Mouse (Mus musculus): ENCODE data around the gene Dennd1b.
A peak's percentile ranks its signal among the peaks of the same experiment; 100 is the strongest.

Gene Dennd1b

GRCm38 (mm10) chr1:139080517-139081386 is 117.5 kb downstream of the Dennd1b start:
- peak; percentile 10 for DNase-seq (ENCODE audit: low spot score)

DNA sequence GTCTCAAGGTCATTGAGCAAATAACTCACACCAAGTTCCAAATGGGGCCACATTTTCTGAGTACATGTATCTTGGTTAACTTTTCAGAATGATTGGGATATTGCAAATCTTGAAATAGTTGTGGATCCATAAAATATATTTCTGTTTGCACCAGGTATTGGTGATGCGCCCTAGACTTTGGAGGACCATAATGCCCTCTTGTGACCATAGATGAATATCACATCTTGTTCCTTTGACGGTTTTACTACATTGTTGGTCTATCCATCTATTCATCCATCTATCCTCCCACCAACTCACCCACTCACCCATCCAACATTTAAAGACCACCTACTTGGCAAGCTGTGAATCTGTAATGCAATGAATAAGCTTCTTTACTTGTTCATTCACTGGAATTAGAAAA is 120.1 kb downstream of the Dennd1b start:
- DNase-seq (ENCODE audit: low spot score), result no peak

DNA sequence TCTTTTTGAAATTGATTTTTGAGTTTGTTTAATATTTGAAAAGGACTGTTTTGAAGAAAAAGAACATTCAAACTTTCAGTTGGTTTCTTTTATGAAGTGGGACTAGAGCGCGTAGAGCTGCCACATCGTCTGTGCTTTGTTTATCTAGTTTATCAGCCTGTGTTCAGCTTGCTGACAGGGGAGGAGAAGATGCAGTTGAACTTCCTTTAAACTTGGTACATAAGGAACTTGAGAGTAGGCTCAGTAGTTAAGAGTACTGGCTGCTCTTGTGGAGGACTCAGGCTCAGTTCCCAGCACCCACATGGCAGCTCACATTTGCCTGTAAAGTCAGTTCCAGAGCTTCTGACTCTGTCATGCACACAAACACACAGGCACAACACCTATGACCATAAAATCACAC is 124.3 kb downstream of the Dennd1b start:
- DNase-seq (ENCODE audit: low spot score), result no peak

DNA sequence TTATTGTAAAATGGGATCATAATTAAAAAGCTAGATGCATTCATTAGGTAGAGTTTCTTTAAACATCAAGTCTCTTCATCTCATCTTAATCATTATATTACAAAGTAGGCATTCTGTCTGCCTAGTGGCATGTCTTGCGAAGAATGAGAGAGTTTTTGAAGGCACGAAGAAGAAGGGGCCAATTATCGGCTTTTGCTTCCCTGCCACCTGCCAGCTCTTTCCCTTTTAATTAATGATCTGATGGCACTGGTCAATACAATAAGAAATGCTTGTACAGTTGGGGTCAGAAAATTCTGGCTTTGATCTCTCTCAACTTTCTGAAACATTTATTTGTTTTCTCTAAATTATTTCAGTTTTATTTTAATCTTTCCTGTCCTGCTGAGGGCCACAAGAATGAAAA is 127.5 kb downstream of the Dennd1b start:
- no peak for DNase-seq (ENCODE audit: low spot score)

GRCm38 (mm10) chr1:139091701-139092100 is 128.5 kb downstream of the Dennd1b start:
- no peak for DNase-seq (ENCODE audit: low spot score)

DNA sequence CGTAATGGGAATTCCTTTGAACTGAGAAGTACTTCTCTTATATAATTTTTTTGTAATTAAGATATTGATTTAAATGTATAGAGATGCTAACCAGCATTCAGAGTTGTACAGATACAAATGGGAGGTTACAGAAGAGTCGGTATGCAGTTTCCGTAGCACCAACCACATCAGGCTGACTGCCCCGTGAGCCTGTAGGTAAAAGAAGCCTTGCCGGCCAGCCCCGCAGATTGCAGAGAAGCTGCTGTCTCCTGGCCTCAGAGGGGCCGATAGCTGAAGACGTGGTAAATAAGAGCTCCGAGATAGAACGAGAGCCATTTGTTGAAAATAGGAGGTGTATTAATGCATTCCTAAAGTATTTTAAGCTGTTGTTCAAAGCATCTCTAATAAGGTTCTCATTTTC is 128.9 kb downstream of the Dennd1b start:
- DNase-seq (ENCODE audit: low spot score), result no peak

GRCm38 (mm10) chr1:139092722-139093121 is 129.5 kb downstream of the Dennd1b start:
- no peak for DNase-seq (ENCODE audit: low spot score)

DNA sequence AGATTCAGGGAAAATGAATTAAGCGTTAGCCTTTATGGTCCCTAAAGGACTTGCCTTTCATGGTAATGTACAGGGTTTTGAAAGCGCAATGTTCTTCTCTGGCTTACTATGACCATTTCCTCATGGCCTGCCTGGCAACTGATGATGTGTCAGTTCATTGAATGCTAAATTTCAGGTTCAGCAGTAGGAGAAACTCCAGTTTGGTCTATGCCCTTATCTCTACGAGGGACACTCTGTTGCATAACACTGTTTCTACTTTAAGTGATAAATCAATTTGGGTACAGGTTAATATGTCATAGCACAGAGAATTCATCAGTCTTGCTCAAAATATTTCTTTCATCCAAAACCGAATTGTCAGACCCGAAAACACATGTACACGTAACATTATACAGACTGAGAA is 133.1 kb downstream of the Dennd1b start:
- DNase-seq (ENCODE audit: low spot score), result no peak

DNA sequence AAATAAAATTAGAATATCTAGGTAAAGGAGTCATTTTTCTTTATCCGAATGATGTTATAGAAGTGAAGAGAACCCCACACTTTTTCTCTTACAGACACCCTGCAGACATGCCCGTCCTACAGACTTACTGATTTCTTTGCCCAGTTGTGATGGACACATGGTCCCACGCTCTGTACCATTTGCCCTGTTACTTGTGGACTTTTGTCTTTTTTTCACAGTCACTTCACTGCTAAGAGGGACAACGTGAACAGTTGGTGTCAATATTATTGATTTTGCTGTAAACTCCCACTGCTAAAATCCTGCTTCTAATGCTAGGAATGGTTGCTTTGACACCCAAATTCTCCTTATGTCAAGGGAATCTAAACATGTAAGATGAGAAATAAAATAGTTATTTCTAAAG is 134.9 kb downstream of the Dennd1b start:
- no peak for DNase-seq (ENCODE audit: low spot score)

DNA sequence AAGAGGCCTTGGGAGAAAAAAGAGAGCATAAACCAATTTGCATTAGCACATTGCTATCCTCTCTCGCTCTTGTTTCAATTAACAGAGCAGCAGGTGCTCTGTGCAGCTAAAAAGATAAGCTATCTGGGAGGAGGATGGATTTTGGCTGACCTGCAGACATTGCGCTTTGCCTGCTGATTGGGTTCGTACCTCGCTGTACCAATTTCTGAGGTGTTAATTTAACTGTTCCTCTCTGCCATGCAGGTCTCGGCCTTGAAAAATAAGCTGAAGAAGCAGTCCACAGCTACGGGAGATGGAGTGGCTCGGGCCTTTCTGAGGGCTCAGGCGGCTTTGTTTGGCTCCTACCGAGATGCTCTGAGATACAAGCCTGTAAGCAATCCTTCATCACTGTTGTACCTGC is 138.5 kb downstream of the Dennd1b start:
- no peak for DNase-seq (ENCODE audit: low spot score)

- no peak for DNase-seq (ENCODE audit: low spot score)
These were observed 145.0 kb downstream of the Dennd1b start for GRCm38 (mm10) chr1:139108251-139108650.

DNA sequence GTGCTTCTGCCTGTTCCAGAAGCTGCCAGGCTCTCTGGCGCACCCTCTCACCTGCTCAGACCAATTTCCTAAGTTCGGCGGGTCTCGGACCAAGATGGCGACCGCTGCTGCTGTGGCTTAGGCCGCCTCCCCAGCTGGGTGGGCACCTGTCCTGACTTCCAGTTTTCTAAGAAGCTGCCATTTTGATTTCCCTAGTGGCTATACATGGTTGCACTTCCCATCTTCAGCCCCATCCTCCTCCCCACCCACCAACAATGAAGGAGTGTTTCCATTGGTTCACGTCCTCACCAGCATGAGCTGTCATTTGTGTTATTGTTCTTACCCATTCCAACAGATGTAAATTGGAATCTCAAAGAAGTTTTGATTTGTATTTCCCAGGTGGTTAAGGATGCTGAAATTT is 159.4 kb downstream of the Dennd1b start:
- DNase-seq (ENCODE audit: low spot score), result no peak

- DNase-seq (ENCODE audit: low spot score), result no peak
These were observed 176.4 kb downstream of the Dennd1b start for GRCm38 (mm10) chr1:139139644-139140043.

DNA sequence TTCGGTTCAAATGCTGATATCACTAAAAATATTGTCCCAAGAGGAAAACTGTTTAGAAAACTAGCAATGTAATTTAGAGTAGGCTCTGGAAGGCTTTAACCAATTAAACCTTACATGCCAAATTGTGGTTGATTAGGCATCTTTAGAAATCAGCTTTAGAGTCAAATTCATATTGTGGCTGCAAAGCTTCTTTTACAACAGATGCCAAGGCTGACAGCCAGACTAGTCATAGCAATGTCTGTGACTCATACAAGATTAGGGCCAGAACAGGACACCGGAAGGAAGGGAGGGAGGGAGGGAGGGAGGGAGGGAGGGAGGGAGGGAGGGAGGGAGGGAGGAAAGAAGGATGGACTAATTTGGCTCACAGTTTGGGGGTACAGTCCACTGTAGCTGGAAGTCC is 182.3 kb downstream of the Dennd1b start:
- no peak for DNase-seq (ENCODE audit: low spot score)

GRCm38 (mm10) chr1:139146306-139146705 is 183.1 kb downstream of the Dennd1b start:
- DNase-seq (ENCODE audit: low spot score), result no peak

DNA sequence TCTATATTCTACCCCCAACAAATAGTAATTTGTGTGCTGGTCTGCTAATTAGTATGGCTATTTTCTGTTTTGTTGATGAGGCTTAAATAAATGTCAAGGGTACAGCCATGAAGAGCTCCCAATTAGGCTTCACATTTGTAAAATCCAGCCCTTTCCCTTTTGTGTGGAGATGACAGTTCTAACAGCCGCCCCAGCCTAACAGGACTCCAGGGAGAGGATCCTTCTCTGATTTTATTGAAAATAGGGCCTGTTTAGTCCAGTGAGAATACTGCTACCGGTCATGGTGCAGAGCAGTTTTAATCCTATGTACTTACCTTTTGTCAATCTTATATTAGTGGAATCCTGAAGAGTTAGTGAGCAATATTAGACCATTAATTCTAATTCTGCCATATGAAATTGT is 189.8 kb downstream of the Dennd1b start:
- DNase-seq (ENCODE audit: low spot score), result no peak

GRCm38 (mm10) chr1:139153493-139153892 is 190.3 kb downstream of the Dennd1b start:
- DNase-seq (ENCODE audit: low spot score), result no peak

DNA sequence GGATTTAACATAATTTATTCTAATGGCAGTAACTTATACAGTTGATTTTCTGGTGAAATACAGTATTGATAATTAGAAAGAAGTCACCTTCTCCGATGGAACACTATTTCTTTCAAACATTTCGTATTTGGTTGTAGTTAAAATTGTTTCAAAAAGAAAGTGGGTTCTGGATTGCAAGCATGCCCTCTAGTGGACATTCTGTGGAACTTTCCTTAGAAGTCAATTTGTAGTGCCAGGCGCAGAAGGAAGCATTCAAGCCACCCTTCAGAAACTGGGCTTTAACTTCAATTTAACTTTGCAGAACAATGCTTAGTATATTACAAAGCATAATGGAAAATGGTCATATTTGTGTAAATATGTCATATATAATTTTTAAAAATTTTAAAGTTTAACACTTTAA is 193.2 kb downstream of the Dennd1b start:
- no peak for DNase-seq (ENCODE audit: low spot score)

GRCm38 (mm10) chr1:139161619-139162018 is 198.4 kb downstream of the Dennd1b start:
- DNase-seq (ENCODE audit: low spot score), result no peak

- DNase-seq (ENCODE audit: low spot score), result no peak
These were observed 199.6 kb downstream of the Dennd1b start for GRCm38 (mm10) chr1:139162814-139163213.

- DNase-seq (ENCODE audit: low spot score), result no peak
These were observed 211.0 kb downstream of the Dennd1b start for GRCm38 (mm10) chr1:139174058-139174832.

DNA sequence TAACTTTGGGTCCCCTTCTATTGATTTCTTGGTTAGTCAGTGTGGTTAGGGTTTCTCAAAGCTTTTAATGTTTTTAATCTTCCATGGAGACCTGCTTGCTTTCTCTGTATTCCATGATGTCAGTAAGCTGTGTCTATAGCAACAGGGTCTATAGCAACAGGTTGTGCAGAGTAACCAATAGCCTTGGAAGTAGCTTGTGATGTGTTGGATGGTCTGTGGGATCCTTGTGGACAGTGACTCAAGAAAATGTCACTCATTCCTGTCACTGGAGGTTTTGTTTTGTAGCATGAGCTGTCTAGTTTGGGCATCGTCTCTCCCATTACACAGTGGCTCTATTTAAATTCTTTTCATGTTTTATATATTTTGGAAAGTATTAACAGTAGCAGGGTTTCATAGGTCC is 216.5 kb downstream of the Dennd1b start:
- DNase-seq (ENCODE audit: low spot score), result no peak

- DNase-seq (ENCODE audit: low spot score), result no peak
These were observed 217.4 kb downstream of the Dennd1b start for GRCm38 (mm10) chr1:139180481-139181149.

All from ovary, postnatal 36 days (tissue).